Mouse (Mus musculus): ENCODE data around the gene Lrpprc. TPM values are rescaled to one million over a fixed set of nuclear protein-coding genes. Genes with fewer than 3 reads are reported as not detected.

Gene Lrpprc
- polyA plus RNA-seq, 1 experiment from 2014 or later, result 11.2 TPM

GRCm38 (mm10) chr17:84656653-84657421 lies 133.8 kb downstream of the Lrpprc start:
- Histone ChIP-seq H3K9ac (replicated peaks; ENCODE audit: low read depth) (no peak overlapping the region), H3K36me3 (ENCODE audit: insufficient read depth, low read length) (no peaks in the 10 kb centered on the region), H3K27me3 (replicated peaks; ENCODE audit: insufficient read depth, low read length) (no peaks in the 10 kb centered on the region), H3K27ac (ENCODE audit: low read length) (no peak overlapping the region), H3K4me3 (ENCODE audit: low read depth, low read length) (no peak overlapping the region), H3K4me1 (ENCODE audit: insufficient read depth, low read depth, low read length) (no peaks in the 10 kb centered on the region), H3K9me3 (ENCODE audit: low read length) (no peaks in the 10 kb centered on the region), H3K4me2 (replicated peaks; ENCODE audit: low read depth, low read length) (no peak overlapping the region)
- TF ChIP-seq CTCF (IDR thresholded peaks at IDR 0.05) (no peak), EP300 (IDR thresholded peaks at IDR 0.05) (no peak)
- 56% methylated on average over 18 of the region's 19 CpGs for WGBS
- no peak for ATAC-seq
- no peak for DNase-seq (ENCODE audit: low spot score)

- Histone ChIP-seq H3K27me3 (replicated peaks; ENCODE audit: insufficient read depth, low read length) (no peaks in the 10 kb centered on the region), H3K4me2 (replicated peaks; ENCODE audit: low read depth, low read length) (no peak overlapping the region), H3K36me3 (ENCODE audit: insufficient read depth, low read length) (no peaks in the 10 kb centered on the region), H3K4me3 (ENCODE audit: low read depth, low read length) (no peak overlapping the region), H3K4me1 (ENCODE audit: insufficient read depth, low read depth, low read length) (no peaks in the 10 kb centered on the region), H3K9me3 (ENCODE audit: low read length) (no peaks in the 10 kb centered on the region), H3K27ac (ENCODE audit: low read length) (no peak overlapping the region), H3K9ac (replicated peaks; ENCODE audit: low read depth) (no peak overlapping the region)
- TF ChIP-seq EP300 (IDR thresholded peaks at IDR 0.05) (no peak), CTCF (IDR thresholded peaks at IDR 0.05) (no peak)
- no peak for ATAC-seq
- 67% methylated on average over 5 of the region's 5 CpGs for WGBS
- DNase-seq (ENCODE audit: low spot score), result no peak
These were observed 134.4 kb downstream of the Lrpprc start for GRCm38 (mm10) chr17:84656205-84656604.

Other genes with a start within 250 kb of the Lrpprc start
- gene Dync2li1, start 164.3 kb downstream of the Lrpprc start, polyA plus RNA-seq (2015; fragmentation: Nextera tagmentation; extraction: Ambion mirVana), result 29.0 and 33.8 TPM in 2 replicates
- not detected in 2 replicates for gene Abcg8, start 114.5 kb downstream of the Lrpprc start, polyA plus RNA-seq (2015; fragmentation: Nextera tagmentation; extraction: Ambion mirVana)
- 0.40 and 0.61 TPM in 2 replicates for gene Abcg5, start 107.8 kb downstream of the Lrpprc start, polyA plus RNA-seq (2015; fragmentation: Nextera tagmentation; extraction: Ambion mirVana)
- 51.5 and 55.4 TPM in 2 replicates for gene Ppm1b, start 166.0 kb upstream of the Lrpprc start, polyA plus RNA-seq (2015; fragmentation: Nextera tagmentation; extraction: Ambion mirVana)
- gene Slc3a1, start 237.6 kb upstream of the Lrpprc start, polyA plus RNA-seq (2015; fragmentation: Nextera tagmentation; extraction: Ambion mirVana), result 0.16 and 0.25 TPM in 2 replicates